Mouse (Mus musculus) gastrocnemius, adult 2 months (tissue): ENCODE data around the gene Hbb-bt. TPM values are rescaled to one million over a fixed set of nuclear protein-coding genes. Genes with fewer than 3 reads are reported as not detected.
"Not testable (repeated sequence)": the region's sequence is repeated elsewhere in the genome, so short reads cannot be mapped to it uniquely, and the experiment has no call there.

Experiments used
- DNase-seq: peaks from one replicate; pipeline ENCODE4 v3.0.0; 2022
- H3K27ac ChIP-seq: fragments of 200-600 bp; 2 replicates; pipeline ENCODE4 v1.8.1; 2022; ENCODE audit warnings: mild to moderate bottlenecking
- H3K4me3 ChIP-seq: fragments of 200-600 bp; 2 replicates; pipeline ENCODE4 v1.8.1; 2022; ENCODE audit warnings: mild to moderate bottlenecking, moderate library complexity
- CTCF ChIP-seq: fragments of 200-600 bp; IDR thresholded peaks from 2 replicates; pipeline ENCODE4 v1.8.1; 2022; ENCODE audit warnings: antibody characterized with exemption, mild to moderate bottlenecking, moderate library complexity
- intact Hi-C: fragments of 180-260 bp; cut with DNase I; formaldehyde crosslinking; loops from one replicate; pipeline ENCODE4 v1.15.1; 2025
- total RNA-seq, 2 experiments: library from RNA; stranded (reverse); gene quantifications; 2 replicates each; pipeline ENCODE4 v1.2.3; 2021

Gene Hbb-bt
- total RNA-seq, 2 experiments from 2014 or later: 20.6 to 29.2 TPM

GRCm38 (mm10) chr7:103825536-103826254 lies 11.9 kb upstream of the Hbb-bt start:
- intact Hi-C loops: no loop called here
- Histone ChIP-seq H3K27ac (no peak overlapping the region), H3K4me3 (no peak overlapping the region)
- TF ChIP-seq CTCF: no peak
- DNase-seq: no peak

- Histone ChIP-seq H3K4me3 (no peak overlapping the region), H3K27ac (no peak overlapping the region)
- no peak for TF ChIP-seq CTCF
- no peak for DNase-seq
- intact Hi-C loops: no loop called here
Measured at GRCm38 (mm10) chr7:103824597-103824996, 10.8 kb upstream of the Hbb-bt start.

GRCm38 (mm10) chr7:103815085-103815484 lies 1.3 kb upstream of the Hbb-bt start:
- H3K27ac ChIP-seq, H3K4me3 ChIP-seq, intact Hi-C loops, DNase-seq: not testable (repeated sequence)

DNA sequence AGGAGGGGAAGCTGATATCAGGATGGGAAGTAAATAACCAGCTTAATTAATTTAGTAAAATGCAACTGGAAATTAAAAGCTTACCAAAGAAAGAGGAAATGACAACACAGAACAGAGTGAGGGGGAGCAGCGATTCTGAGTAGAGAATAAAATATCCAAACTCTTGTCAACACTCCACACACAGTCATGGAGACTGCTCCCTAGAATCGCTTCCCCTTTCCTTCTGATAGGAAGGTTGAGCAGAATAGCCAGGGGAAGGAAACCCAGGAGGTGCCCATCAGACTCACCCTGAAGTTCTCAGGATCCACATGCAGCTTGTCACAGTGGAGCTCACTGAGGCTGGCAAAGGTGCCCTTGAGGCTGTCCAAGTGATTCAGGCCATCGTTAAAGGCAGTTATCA lies 644 bp downstream of the Hbb-bt start:
- H3K4me3 ChIP-seq, H3K27ac ChIP-seq, intact Hi-C loops, DNase-seq: not testable (repeated sequence)

- no peak for TF ChIP-seq CTCF
- Histone ChIP-seq H3K27ac (no peak overlapping the region), H3K4me3 (no peak overlapping the region)
- intact Hi-C loops: no loop called here
- DNase-seq: no peak
Measured at GRCm38 (mm10) chr7:103812174-103812573, 1.6 kb downstream of the Hbb-bt start.

DNA sequence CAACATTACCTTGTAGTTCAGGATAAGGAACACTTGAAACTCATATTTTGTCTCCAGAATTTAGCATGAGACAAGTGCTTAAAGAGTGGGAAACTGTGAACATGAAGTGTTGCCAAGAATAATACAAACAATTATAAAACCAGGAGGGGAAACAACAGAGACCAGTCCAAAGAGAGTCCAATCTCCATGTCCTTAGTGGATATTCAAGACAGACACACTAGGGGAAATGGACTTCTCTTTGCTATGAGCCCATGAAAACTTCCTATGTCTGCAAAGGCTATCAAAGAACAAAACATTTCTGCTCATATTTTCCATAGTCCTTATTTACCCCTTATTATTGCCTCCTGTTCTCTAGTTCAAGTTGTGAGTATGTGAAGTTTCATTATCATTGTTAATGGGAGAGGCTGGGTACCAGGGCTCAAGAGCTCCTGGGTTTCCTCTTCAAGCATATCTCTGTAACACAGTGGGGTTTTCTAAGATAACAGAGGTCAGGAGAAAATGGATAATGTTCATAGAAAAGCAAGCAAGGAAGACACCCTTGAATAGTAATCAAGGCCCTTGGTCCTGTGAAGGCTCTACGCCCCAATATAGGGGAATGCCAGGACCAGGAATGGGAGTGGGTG lies 2.5 kb downstream of the Hbb-bt start:
- intact Hi-C loops: no loop called here
- Histone ChIP-seq H3K27ac (no peak overlapping the region), H3K4me3 (no peak overlapping the region)
- no peak for DNase-seq
- TF ChIP-seq CTCF: no peak

- Histone ChIP-seq H3K27ac (no peak overlapping the region), H3K4me3 (no peak overlapping the region)
- intact Hi-C loops: no loop called here
- TF ChIP-seq CTCF: no peak
- no peak for DNase-seq
Measured at GRCm38 (mm10) chr7:103810746-103811145, 3.0 kb downstream of the Hbb-bt start.

DNA sequence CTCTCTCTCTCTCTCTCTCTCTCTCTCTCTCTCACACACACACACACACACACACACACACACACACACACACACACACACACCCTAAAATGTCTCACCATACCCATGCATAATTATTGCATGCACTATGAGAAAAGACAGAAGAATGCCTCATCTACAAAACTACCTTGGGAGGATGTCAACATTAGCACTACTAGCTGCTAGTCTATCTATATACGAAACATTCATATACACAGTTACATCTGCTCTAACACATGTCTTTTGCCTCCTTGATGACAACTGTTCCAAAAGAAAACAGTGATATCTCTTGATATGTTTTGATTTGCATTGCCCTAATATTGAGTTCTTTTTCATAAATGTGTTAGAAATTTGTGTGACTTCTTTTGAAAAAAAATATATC lies 3.5 kb downstream of the Hbb-bt start:
- no peak overlapping the region for H3K27ac ChIP-seq
- DNase-seq: no peak
- intact Hi-C loops: no loop called here
- TF ChIP-seq CTCF: no peak
- H3K4me3 ChIP-seq: no peak overlapping the region

DNA sequence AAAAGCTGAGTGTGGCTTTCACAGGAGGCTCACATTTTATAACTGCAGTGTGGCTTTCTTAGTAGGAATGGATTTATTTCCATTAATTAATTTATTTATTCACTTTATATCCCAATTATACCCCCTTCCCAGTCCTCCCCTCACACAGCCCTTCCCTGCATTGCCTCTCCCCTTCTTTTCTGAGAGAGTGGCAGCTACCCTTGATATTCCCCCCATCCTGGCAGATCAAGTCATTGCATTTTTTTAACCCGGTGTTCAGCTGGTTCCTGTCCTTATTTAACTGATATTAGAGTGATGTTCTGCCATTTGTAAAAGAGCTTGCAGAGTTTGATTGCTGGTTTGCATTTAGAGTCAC lies 4.0 kb downstream of the Hbb-bt start:
- no peak for DNase-seq
- Histone ChIP-seq H3K27ac (no peak overlapping the region), H3K4me3 (no peak overlapping the region)
- intact Hi-C loops: no loop called here
- TF ChIP-seq CTCF: no peak

GRCm38 (mm10) chr7:103808971-103809800 lies 4.6 kb downstream of the Hbb-bt start:
- no peak overlapping the region for H3K27ac ChIP-seq
- TF ChIP-seq CTCF: no peak

DNA sequence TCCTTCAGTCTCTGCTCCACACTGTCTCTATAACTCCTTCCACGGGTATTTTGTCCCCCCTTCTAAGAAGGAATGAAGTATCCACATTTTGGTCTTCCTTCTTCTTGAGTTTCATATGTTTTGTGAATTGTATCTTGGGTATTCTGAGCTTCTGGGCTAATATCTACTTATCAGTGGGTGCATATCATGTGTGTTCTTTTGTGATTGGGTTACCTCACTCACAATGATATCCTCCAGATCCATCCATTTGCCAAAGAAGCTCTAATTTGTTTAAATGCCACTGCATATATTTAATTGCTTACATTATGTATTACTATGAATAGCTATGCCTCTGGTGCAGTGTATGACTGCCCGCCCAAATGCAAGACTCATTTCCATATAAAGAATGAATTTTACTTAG lies 5.7 kb downstream of the Hbb-bt start:
- intact Hi-C loops, H3K27ac ChIP-seq, DNase-seq, H3K4me3 ChIP-seq: not testable (repeated sequence)

More at GRCm38 (mm10) chr7:103808971-103809800, 4.6 kb downstream of the Hbb-bt start:
- intact Hi-C loops: no loop called here
- no peak for DNase-seq
- H3K4me3 ChIP-seq: no peak overlapping the region

- intact Hi-C loops: no loop called here
- TF ChIP-seq CTCF: peak; percentile 45
- DNase-seq: no peak
- Histone ChIP-seq H3K4me3 (no peak overlapping the region), H3K27ac (no peak overlapping the region)
Measured at GRCm38 (mm10) chr7:103806856-103807255, 6.9 kb downstream of the Hbb-bt start.

DNA sequence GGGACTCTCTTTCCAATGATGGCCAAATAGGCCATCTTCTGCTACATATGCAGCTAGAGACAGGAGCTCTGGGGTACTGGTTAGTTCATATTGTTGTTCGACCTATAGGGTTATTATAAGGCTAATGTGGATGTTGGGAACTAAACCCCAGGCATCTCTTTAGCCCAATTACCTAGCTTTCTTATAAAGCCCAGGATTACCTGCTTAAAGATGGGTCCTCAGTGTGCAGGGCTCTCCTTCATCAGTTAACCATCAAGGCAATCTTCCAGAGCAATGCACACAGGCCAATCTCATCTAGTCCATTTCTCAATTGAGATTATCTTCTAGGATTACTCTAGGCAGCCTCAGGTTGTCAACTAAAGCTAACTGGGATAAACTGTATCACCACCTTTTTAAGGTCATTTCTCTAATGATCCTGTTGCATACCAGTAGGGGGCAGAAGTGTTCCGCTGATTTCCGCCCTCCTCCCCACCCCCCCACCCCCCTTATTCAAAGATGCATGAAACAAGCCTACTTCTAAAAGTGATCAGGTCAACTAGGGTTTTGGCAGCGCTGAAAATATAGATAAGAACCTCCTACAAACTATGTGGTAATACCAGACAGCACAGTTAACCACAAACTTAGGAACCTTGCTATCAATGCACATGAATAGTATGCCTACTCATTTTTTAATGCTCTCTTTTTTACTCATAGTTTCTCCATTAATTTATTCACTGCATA lies 21.0 kb downstream of the Hbb-bt start:
- Histone ChIP-seq H3K4me3 (no peak overlapping the region), H3K27ac (no peak overlapping the region)
- DNase-seq: no peak
- TF ChIP-seq CTCF: peak; percentile 8; the same call in 1 of the 2 replicates
- intact Hi-C loops: no loop called here
